Mouse (Mus musculus) CH12.LX (cell line): ENCODE measurements around the gene Gm5148. TPM values are rescaled to one million over a fixed set of nuclear protein-coding genes. Genes with fewer than 3 reads are reported as not detected.

ENCODE experiments used
- DNase-seq: peaks from one replicate; pipeline ENCODE4 v3.0.0-alpha.2; 2013; ENCODE audit errors: extremely low read depth
- H3K27ac ChIP-seq: 2 replicates; pipeline ENCODE4 v1.5.1; 2012; ENCODE audit warnings: low read depth, mild to moderate bottlenecking, control low read depth, moderate library complexity; ENCODE audit not compliant: insufficient read depth
- H3K27me3 ChIP-seq: replicated peaks from 2 replicates; pipeline ENCODE3; 2012; ENCODE audit warnings: inconsistent platforms
- H3K36me3 ChIP-seq, 2 experiments: replicated peaks in 1 of 2; 2 replicates each; pipeline versions ENCODE3 to v1.6.1; 2012; ENCODE audit warnings: inconsistent platforms in 1 of 2, low read length in 1 of 2, mild to moderate bottlenecking in 1 of 2, mixed read lengths in 1 of 2, moderate library complexity in 1 of 2; ENCODE audit not compliant: control insufficient read depth in 1 of 2, insufficient read depth in 1 of 2
- H3K4me1 ChIP-seq, 2 experiments: 2 replicates each; pipeline ENCODE4 v1.6.1; 2012; ENCODE audit warnings: inconsistent platforms in 1 of 2, moderate library complexity in 1 of 2; ENCODE audit not compliant: insufficient read depth in 2 of 2, control insufficient read depth in 1 of 2
- H3K4me2 ChIP-seq: 2 replicates; pipeline ENCODE4 v1.6.1; 2012; ENCODE audit warnings: low read depth, mild to moderate bottlenecking, control low read depth; ENCODE audit not compliant: poor library complexity, insufficient read depth, severe bottlenecking
- H3K4me3 ChIP-seq, 3 experiments: fragments of 150-350 bp in 1 of 3; sonication (generic) in 1 of 3; replicated peaks in 1 of 3; 2 replicates each; pipeline versions ENCODE3 to v1.5.1; 2011 to 2012; ENCODE audit warnings: low read depth in 2 of 3, low read length in 2 of 3, mild to moderate bottlenecking in 2 of 3, moderate library complexity in 2 of 3, control low read depth in 1 of 3, improper control_type of control experiment in 1 of 3, inconsistent platforms in 1 of 3, mixed read lengths in 1 of 3; ENCODE audit not compliant: poor library complexity in 1 of 3
- H3K79me2 ChIP-seq: replicated peaks from 2 replicates; pipeline ENCODE4 v1.6.1; 2012; ENCODE audit warnings: mild to moderate bottlenecking, moderate library complexity; ENCODE audit not compliant: control insufficient read depth, poor library complexity, insufficient read depth, severe bottlenecking; ENCODE audit errors: extremely low read depth
- H3K9ac ChIP-seq: 2 replicates; pipeline ENCODE4 v1.6.1; 2012; ENCODE audit warnings: low read depth, mild to moderate bottlenecking, control low read depth, moderate library complexity; ENCODE audit not compliant: insufficient read depth
- H3K9me3 ChIP-seq: replicated peaks from 2 replicates; pipeline ENCODE3; 2012; ENCODE audit warnings: low read length, inconsistent platforms, mixed read lengths
- CHD1 ChIP-seq: IDR thresholded peaks from 2 replicates; pipeline ENCODE4 v1.6.1; 2012; ENCODE audit warnings: low read depth, low read length, improper control_type of control experiment, inconsistent platforms
- CHD2 ChIP-seq: IDR thresholded peaks from 2 replicates; pipeline ENCODE4 v1.6.1; 2011; ENCODE audit warnings: low read length, improper control_type of control experiment
- CTCF ChIP-seq, 2 experiments: IDR thresholded peaks in 1 of 2; conservative IDR thresholded peaks in 1 of 2; 2 replicates each; pipeline ENCODE4 v1.5.1; 2011 to 2012; ENCODE audit warnings: low read depth in 2 of 2, low read length in 2 of 2, improper control_type of control experiment in 1 of 2, inconsistent platforms in 1 of 2, mild to moderate bottlenecking in 1 of 2, moderate library complexity in 1 of 2
- E2F4 ChIP-seq: IDR thresholded peaks from 2 replicates; pipeline ENCODE4 v1.6.1; 2011; ENCODE audit warnings: low read depth, low read length, improper control_type of control experiment; ENCODE audit not compliant: insufficient replicate concordance
- ELF1 ChIP-seq: IDR thresholded peaks from 2 replicates; pipeline ENCODE4 v1.6.1; 2014; ENCODE audit warnings: low read depth, mild to moderate bottlenecking, inconsistent platforms, low read length, improper control_type of control experiment
- EP300 ChIP-seq: IDR thresholded peaks from 2 replicates; pipeline ENCODE4 v1.6.1; 2011; ENCODE audit warnings: low read length, improper control_type of control experiment
- ETS1 ChIP-seq: conservative IDR thresholded peaks from 2 replicates; pipeline ENCODE4 v1.6.1; 2012; ENCODE audit warnings: low read depth, mild to moderate bottlenecking, inconsistent platforms, low read length, improper control_type of control experiment, moderate library complexity
- GABPA ChIP-seq: IDR thresholded peaks from 2 replicates; pipeline ENCODE4 v1.6.1; 2012; ENCODE audit warnings: low read depth, low read length, improper control_type of control experiment, inconsistent platforms; ENCODE audit not compliant: insufficient replicate concordance
- IRF4 ChIP-seq: IDR thresholded peaks from 2 replicates; pipeline ENCODE4 v1.6.1; 2014; ENCODE audit warnings: low read depth, mild to moderate bottlenecking, inconsistent platforms, low read length, improper control_type of control experiment
- JUND ChIP-seq: conservative IDR thresholded peaks from 2 replicates; pipeline ENCODE4 v1.6.1; 2011; ENCODE audit warnings: low read depth, low read length, improper control_type of control experiment
- MAX ChIP-seq: IDR thresholded peaks from 2 replicates; pipeline ENCODE4 v1.6.1; 2011; ENCODE audit warnings: low read length, improper control_type of control experiment
- MYC ChIP-seq: IDR thresholded peaks from 2 replicates; pipeline ENCODE4 v1.6.1; 2011; ENCODE audit warnings: low read depth, mild to moderate bottlenecking, improper control_type of control experiment, low read length
- NRF1 ChIP-seq: IDR thresholded peaks from 2 replicates; pipeline ENCODE4 v1.6.1; 2014; ENCODE audit warnings: low read depth, mild to moderate bottlenecking, inconsistent platforms, low read length, improper control_type of control experiment, moderate library complexity
- POLR2A ChIP-seq: IDR thresholded peaks from 2 replicates; pipeline ENCODE4 v1.6.1; 2011; ENCODE audit warnings: low read depth, mild to moderate bottlenecking, improper control_type of control experiment, low read length
- TCF12 ChIP-seq: IDR thresholded peaks from 2 replicates; pipeline ENCODE4 v1.6.1; 2014; ENCODE audit warnings: low read depth, mild to moderate bottlenecking, inconsistent platforms, low read length, improper control_type of control experiment
- USF1 ChIP-seq: IDR thresholded peaks from 2 replicates; pipeline ENCODE4 v1.6.1; 2014; ENCODE audit warnings: low read depth, mild to moderate bottlenecking, inconsistent platforms, low read length, improper control_type of control experiment
- ZC3H11A ChIP-seq: IDR thresholded peaks from 2 replicates; pipeline ENCODE4 v1.6.1; 2012; ENCODE audit warnings: low read depth, mild to moderate bottlenecking, inconsistent platforms, low read length, improper control_type of control experiment
- ZKSCAN1 ChIP-seq: IDR thresholded peaks from 2 replicates; pipeline ENCODE4 v1.6.1; 2012; ENCODE audit warnings: low read depth, inconsistent platforms, low read length, improper control_type of control experiment, borderline replicate concordance
- ZMIZ1 ChIP-seq: IDR thresholded peaks from 2 replicates; pipeline ENCODE4 v1.6.1; 2012; ENCODE audit warnings: low read depth, mild to moderate bottlenecking, inconsistent platforms, low read length, improper control_type of control experiment
- dilution Hi-C: fragments of 300-500 bp; cut with MboI; formaldehyde crosslinking; loops from 2 replicates; pipeline ENCODE4 v1.14.3; 2020; ENCODE audit warnings: low sequenced_read_pairs; ENCODE audit not compliant: extremely low pct_unique_long_range_greater_than_20kb, extremely low pct_ligation_motif_present
- in situ Hi-C: fragments of 300-500 bp; cut with MboI; formaldehyde crosslinking; loops from 3 replicates; pipeline ENCODE4 v1.14.3; 2019; ENCODE audit warnings: low sequenced_read_pairs, low pct_ligation_motif_present, low pct_unique_long_range_greater_than_20kb, mixed read lengths
- polyA plus RNA-seq: library from polyadenylated mRNA; unstranded; fragments of >175 nt; gene quantifications from 2 replicates; pipeline ENCODE4 v1.2.1, GENCODE M21; 2012; ENCODE audit warnings: low read depth; ENCODE audit not compliant: insufficient read length
- total RNA-seq, 2 experiments: library from RNA; depleted of rRNA; stranded (reverse); fragments of 300-350 nt in 1 of 2; fragments of >200 nt in 1 of 2; gene quantifications; 2 replicates each; pipeline ENCODE4 v1.2.3; 2012 to 2014

Gene Gm5148
- total and polyA plus RNA-seq, 3 experiments, result 146 TPM; not detected in 2

DNA sequence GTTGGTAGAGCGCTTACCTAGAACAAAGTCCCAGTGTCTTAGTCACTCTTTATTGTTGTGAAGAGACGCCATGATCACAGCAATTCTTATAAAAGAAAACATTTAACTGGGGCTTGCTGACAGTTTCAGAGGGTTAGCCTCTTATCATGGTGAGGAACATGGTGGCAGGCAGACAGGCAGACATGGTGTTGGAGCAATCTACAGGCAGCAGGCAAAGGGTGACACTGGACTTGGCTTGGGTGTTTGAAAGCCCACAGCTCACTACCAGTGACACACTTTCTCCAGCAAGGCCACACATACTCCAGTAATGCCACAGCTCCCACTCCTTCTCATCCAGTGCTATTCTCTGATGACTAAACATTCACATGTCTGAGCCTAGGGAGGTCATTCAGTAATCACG, 30.3 kb upstream of the Gm5148 start:
- H3K4me1 ChIP-seq, result peaks cover 0 to 7% of the 10 kb centered on the region in 2 experiments; a peak in 2 of 4 replicates
- H3K4me2 ChIP-seq, result no peak overlapping the region
- H3K27ac ChIP-seq, result no peak overlapping the region
- no peaks in the 10 kb centered on the region for H3K36me3 ChIP-seq
- H3K9me3 ChIP-seq, result peaks cover 2% of the 10 kb centered on the region
- no peak overlapping the region for H3K9ac ChIP-seq
- no peak for DNase-seq
- H3K4me3 ChIP-seq, result no peak overlapping the region
- H3K27me3 ChIP-seq, result no peaks in the 10 kb centered on the region
- dilution Hi-C loops, result no loop called here
- TF ChIP-seq JUND (no peak), ELF1 (no peak), GABPA (no peak), USF1 (no peak), E2F4 (no peak), CHD2 (no peak), IRF4 (no peak), TCF12 (no peak), NRF1 (no peak), EP300 (no peak), POLR2A (no peak), CHD1 (no peak), ETS1 (no peak)
- in situ Hi-C loops, result no loop called here
- H3K79me2 ChIP-seq, result no peaks in the 10 kb centered on the region

DNA sequence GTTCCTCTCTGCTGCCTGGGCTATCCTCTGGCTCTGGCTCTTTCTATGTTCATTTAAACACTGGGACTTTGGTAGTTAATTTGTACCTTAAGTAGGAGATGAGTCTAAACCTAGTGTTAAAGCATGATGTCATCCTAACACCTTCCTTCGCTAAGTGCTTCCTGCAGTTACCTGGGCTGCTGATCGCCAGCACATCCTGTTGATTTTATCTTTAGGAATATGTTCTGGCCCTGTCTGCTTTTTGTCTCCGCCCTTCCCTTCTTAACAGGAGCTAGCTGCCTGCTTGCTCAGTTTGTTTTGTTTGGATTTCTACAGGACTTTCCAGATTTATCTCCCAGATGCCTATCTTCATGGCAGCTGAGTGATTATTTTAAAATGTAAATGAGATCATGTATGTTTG, 28.9 kb upstream of the Gm5148 start:
- Histone ChIP-seq H3K4me1 (peaks cover 0 to 2% of the 10 kb centered on the region in 2 experiments; a peak in 2 of 4 replicates), H3K36me3 (no peaks in the 10 kb centered on the region), H3K9me3 (no peaks in the 10 kb centered on the region), H3K9ac (no peak overlapping the region), H3K27me3 (no peaks in the 10 kb centered on the region), H3K4me3 (no peak overlapping the region), H3K79me2 (no peaks in the 10 kb centered on the region), H3K27ac (no peak overlapping the region), H3K4me2 (no peak overlapping the region)
- dilution Hi-C loops, result no loop called here
- in situ Hi-C loops, result no loop called here
- no peak for TF ChIP-seq MYC
- TF ChIP-seq MAX, result no peak
- no peak for TF ChIP-seq ZKSCAN1
- TF ChIP-seq ZC3H11A, result no peak
- TF ChIP-seq CTCF (conservative IDR thresholded peaks at IDR 0.05 in 1 of 2, IDR thresholded peaks at IDR 0.05 in 1 of 2; ENCODE audit: low read depth in 2 of 2, low read length in 2 of 2), result no peak
- TF ChIP-seq ZMIZ1, result no peak
- DNase-seq, result no peak
